Mouse (Mus musculus): ENCODE data around the gene Usp20. TPM values are rescaled to one million over a fixed set of nuclear protein-coding genes. Genes with fewer than 3 reads are reported as not detected.
A peak's percentile ranks its signal among the peaks of the same experiment; 100 is the strongest.

Usp20 gene
- total RNA-seq, 2 experiments from 2014 or later = 58.5 to 61.1 TPM

GRCm38 (mm10) chr2:30985111-30986020, 3.3 kb downstream of the Usp20 start:
- intact Hi-C loops (cut with DNase I) = no loop called here
- DNase-seq = peak; percentile 38 to 41

- intact Hi-C loops (cut with DNase I) = no loop called here
- no peak for DNase-seq
Observed at GRCm38 (mm10) chr2:30990221-30990620, 8.1 kb downstream of the Usp20 start.

GRCm38 (mm10) chr2:30994853-30995252, 12.8 kb downstream of the Usp20 start:
- intact Hi-C loops (cut with DNase I) = no loop called here
- no peak for DNase-seq

GRCm38 (mm10) chr2:30995432-30995996, 13.4 kb downstream of the Usp20 start:
- DNase-seq = peak; percentile 81 to 84
- intact Hi-C loops (cut with DNase I) = no loop called here

DNA sequence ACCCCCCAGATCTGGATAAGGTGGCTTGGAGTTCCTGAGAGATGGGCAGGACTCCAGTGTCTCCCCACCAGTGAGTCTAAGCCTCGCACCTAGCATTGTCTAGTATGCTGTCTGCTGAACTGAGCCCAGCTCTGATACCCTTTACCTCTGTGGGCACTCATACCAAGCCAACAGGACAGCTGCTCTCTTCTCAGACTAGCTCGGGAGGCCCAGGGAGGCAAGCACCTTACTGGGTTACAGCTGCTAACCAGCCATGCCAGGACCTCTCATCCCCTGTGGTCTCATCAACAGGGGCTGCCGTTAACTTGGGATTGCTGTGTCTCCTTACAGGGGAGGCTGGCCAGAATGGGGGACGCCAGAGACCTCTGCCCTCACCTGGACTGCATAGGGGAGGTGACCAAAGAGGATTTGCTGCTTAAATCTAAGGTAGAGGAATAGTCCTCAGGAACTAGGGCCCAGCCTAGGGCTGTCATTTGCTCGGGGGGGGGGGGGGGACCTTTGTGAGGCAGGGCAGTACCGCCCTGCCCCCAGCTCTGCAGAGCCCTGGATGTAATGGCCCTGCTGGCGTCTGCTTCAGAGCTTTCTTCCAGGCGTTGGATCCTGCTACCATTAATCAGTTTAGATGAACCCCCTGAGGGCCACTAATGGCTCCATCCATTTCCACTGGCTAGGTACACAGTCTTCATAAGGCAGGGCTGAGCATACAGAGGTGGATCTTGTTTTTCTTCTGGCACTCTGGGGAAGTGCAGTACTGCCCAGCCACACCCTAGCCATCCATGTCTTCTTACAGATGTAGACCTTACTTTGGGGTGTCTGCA, 16.6 kb downstream of the Usp20 start:
- DNase-seq = no peak
- intact Hi-C loops (cut with DNase I) = no loop called here

DNA sequence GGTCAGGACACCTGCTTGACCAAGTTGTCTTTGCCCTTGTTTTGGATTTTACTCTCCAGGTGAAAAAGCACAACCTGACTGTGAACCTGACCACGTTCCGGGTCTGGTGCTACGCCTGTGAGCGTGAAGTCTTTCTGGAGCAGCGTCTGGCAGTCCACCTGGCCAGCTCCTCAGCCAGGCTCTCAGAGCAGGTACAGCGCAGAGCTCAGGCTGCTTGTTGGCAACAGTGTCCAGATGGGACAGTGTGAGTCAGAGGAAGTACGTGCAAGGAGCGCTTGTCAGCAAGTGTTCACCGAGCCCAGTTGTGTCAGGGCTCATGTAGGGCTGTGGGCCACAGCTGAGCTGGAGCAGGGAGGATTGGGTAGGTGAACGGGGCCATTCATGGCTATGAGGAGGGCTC, 20.8 kb downstream of the Usp20 start:
- no peak for DNase-seq
- intact Hi-C loops (cut with DNase I) = no loop called here

GRCm38 (mm10) chr2:31005453-31005852, 23.4 kb downstream of the Usp20 start:
- intact Hi-C loops (cut with DNase I) = no loop called here
- no peak for DNase-seq

- intact Hi-C loops (cut with DNase I) = no loop called here
- peak; percentile 76 to 80 for DNase-seq
Observed at GRCm38 (mm10) chr2:31006434-31006833, 24.4 kb downstream of the Usp20 start.

DNA sequence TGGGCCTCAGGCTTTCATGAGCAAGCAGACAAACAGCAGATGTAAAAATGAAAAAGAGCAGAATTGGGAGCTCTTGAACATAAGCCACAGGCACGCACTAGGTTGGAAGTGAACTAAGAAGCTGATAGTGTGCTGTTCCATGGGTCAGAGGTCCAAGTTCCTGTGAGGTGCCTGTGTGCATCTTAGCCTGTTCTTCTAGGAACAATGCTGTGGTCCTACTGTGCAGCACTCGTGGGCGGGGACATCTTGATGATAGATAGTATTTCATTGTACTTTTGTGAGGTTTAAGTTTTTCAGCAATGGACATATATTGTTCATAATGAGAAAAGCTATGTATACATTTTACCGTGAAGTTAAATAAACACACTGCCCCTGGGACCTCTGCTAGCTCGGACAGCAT, 25.1 kb downstream of the Usp20 start:
- no peak for DNase-seq
- intact Hi-C loops (cut with DNase I) = no loop called here

- DNase-seq = no peak
- intact Hi-C loops (cut with DNase I) = no loop called here
Observed at GRCm38 (mm10) chr2:31013371-31014120, 31.5 kb downstream of the Usp20 start.

DNA sequence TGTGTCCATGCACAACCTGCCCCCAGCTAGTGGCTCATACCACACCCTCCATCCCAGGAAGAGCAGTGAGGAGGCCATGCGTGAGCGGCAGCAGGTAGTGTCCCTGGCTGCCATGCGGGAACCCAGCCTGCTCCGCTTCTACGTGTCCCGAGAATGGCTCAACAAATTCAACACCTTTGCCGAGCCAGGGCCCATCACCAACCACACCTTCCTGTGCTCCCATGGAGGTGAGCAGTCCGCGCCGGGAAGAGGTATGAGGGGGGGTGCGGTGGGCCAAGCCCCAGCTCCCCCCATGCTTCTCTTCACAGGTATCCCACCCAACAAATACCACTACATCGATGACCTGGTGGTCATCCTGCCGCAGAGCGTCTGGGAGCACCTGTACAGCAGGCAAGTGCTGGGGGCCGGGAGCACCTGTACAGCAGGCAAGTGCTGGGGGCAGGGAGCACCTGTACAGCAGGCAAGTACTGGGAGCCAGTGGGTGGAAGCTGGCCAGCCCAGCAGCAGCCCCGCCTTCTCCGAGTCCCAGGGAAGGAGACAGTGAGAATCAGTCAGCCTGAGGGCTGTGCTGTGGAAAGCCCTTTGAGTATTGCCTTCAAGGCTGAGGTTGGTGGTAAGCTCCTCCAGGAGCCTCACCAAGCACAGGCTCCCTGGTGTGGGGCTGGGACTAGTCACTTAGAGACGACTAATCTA, 35.7 kb downstream of the Usp20 start:
- intact Hi-C loops (cut with DNase I) = no loop called here
- no peak for DNase-seq

DNA sequence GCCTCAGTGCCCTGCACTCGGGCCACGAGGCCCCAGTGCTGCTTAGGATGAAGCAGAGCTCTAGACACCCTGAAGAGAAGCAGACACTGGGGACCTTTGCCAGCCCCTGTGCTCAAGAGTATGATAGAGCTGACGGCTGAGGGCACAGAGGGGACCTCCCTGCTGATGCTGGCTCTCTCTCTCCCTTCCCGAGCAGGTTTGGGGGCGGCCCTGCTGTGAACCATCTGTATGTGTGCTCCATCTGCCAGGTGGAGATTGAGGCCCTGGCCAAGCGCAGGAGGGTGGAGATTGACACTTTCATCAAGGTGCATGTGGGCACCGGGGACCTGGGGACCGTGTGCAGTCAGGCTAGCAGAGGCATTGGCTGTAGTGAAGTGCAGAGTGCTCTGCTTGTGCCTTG, 36.4 kb downstream of the Usp20 start:
- no peak for DNase-seq

GRCm38 (mm10) chr2:31019011-31019410, 36.9 kb downstream of the Usp20 start:
- no peak for DNase-seq
- intact Hi-C loops (cut with DNase I) = no loop called here

More for the DNA sequence above, 36.4 kb downstream of the Usp20 start:
- intact Hi-C loops (cut with DNase I) = no loop called here

DNA sequence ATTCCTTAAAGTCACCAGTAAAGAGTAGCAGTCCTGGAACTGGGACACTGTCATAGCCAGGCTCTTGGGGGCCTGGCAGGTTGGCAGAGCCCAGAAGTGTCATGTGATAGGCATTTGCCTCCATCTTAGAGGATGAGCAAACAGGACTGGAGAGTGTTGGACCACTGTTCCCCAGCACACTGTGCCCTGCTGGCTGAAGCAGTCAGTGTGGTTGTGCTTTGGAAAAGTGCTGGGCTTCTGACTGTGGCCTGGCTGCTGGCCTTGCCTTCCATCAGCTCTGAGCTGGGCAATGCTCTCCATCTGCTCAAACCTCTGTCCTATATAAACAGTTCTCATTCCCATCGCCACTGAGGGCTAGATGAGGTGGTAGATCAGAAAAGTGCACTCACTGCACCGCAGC, 38.1 kb downstream of the Usp20 start:
- DNase-seq = no peak
- intact Hi-C loops (cut with DNase I) = loop anchor here (5.0 kb wide), 1 partner anchor 162 kb away; no protein-coding TSS in a partner anchor

DNA sequence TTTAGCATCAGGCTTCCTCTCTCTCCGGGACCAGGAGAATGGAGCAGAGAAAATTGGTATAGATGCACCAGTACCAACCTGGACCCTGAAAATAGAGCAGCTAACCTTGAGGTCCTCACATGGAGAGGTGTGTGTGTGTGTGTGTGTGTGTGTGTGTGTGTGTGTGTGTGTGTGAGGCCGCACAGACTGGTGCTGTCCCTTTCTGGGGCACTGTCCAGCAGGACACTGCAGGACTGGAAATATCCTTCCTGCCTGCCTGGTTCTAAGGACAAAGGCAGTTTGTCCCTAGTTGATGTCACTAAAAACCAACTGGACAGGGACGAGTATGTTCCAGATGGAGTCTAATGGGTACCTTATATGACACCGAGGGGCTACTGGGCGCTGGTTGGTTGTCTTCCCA, 41.9 kb downstream of the Usp20 start:
- no peak for DNase-seq
- intact Hi-C loops (cut with DNase I) = loop anchor here (2.0 to 5.0 kb wide), 3 partner anchors 119 to 158 kb away; partner anchors contain the start of gene Fnbp1

DNA sequence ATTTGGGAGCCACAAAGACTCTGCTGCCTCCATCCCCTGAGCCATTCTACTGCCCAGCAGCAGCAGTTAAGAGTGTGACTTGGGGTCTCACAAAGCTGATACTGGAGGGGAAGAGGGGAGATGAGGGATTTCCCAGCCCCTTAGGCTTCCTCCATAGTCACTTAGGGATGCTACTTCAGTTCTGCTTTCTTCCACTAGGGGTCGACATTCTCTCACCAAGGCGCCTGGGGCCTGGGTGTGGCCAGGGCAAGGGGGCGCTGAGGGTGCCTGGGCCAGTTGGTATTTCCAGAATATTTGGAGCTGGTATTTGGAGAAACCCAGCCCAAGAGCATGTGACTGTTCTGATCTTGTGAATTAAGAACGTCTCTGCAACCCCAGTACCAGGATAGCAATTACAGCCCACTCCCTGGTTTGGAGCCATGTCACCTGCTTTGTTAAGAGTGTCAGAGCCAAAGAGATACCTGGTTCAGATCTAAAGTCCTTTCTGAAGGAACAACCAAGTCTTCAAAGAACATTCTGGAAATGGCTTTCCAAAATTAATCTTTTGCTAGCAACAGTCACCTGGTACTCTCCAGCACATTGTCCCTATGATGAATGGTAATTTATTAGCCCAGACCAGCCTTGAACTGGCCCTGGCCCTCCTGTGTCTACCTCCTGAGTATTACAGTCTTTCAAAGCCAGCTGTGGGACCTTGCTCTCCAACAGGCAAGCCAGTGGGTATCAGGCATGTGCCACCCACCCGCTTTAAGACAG, 42.7 kb downstream of the Usp20 start:
- peak; percentile 71 to 85 for DNase-seq
- intact Hi-C loops (cut with DNase I) = loop anchor here (2.0 to 5.0 kb wide), 4 partner anchors 118 to 268 kb away; partner anchors contain the start of gene Fnbp1

DNA sequence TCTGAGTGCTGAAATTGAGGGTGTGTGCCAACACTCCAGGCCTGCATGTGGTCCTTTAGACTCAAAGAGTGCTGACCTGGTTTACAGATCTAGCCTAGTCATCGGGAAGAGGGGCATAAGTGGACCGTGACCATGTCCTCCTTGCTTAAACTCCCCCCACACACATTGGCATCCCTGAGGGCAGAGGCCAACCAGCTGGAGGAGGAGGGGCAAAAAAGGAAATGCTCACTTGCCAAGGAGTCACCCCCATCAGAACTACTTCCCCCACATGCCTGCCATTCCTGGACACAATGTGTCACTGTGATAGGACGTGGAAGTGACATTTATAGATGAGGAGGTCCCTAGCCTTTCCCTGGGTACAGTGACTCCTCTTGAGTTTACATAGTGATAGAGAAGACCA, 43.4 kb downstream of the Usp20 start:
- intact Hi-C loops (cut with DNase I) = loop anchor here (2.0 to 5.0 kb wide), 3 partner anchors 117 to 267 kb away; partner anchors contain the start of gene Fnbp1
- peak in 1 of 2 experiments; percentile 33 for DNase-seq

DNA sequence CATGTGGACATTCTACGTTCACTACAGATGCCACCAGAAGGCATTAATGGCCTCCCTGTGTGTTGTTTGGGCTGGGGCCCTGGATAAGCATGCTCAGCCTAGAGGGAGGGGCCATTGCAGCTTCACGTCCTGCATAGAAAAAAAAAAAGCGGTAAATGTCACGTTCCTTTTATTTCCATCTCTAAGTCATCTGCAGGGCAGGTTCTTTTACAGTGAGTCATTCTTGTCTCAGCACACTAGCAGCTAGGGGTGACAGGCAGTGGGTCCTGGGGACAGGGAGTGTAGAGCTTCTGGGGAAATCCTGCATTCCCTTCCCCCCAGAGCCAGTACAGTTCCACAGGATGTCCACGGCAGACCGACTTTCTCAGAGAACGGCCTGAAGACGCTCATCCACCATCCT, 44.6 kb downstream of the Usp20 start:
- DNase-seq = no peak
- intact Hi-C loops (cut with DNase I) = loop anchor here (5.0 kb wide), 1 partner anchor 266 kb away; no protein-coding TSS in a partner anchor

DNA sequence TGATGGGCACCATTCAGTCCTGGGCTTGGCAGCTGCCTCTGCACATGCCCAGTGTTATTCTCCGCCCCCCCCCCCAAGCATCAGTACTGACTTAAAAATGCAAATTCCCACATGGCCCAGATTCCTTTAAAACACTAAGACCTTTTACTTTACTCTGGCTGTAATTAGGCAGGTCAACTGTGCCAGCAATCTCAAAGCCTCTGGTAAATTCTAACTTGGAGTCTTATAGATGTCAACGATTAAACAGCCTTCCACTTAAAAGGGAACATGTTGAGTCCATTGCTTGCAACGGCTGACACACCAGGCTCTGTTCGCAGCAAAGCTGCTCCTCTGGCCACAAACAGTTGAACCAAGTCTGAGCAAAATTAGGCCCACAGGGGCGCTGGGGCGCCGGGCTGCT, 49.9 kb downstream of the Usp20 start:
- intact Hi-C loops (cut with DNase I) = no loop called here
- no peak for DNase-seq

Data from heart, postnatal 10 days (tissue).